Mouse (Mus musculus) forebrain, embryonic 14.5 days (tissue): ENCODE measurements at regions not wholly inside any gene's neighbourhood (a gene's known extent, or its start where the extent isn't known, plus 50 kb on each side); places are given as distances from the start of the nearest gene placed in this dataset.
A peak's percentile ranks its signal among the peaks of the same experiment; 100 is the strongest.

Source experiments
- ATAC-seq: fragments of 200-750 bp; cut with Nextera tagmentation; 2 replicates; pipeline ENCODE4 v1.8.0; 2017; ENCODE audit warnings: mild to moderate bottlenecking, moderate library complexity
- DNase-seq: peaks from one replicate; pipeline ENCODE4 v3.0.0-alpha.2; 2015; ENCODE audit warnings: low spot score
- H3K27ac ChIP-seq: fragments of 300-500 bp; sonication (generic); 2 replicates; pipeline ENCODE4 v1.5.1; 2014; ENCODE audit warnings: low read depth, mild to moderate bottlenecking, control low read depth, low read length, moderate library complexity
- H3K27me3 ChIP-seq: fragments of 300-500 bp; sonication (generic); replicated peaks from 2 replicates; pipeline ENCODE4 v1.6.1; 2014; ENCODE audit warnings: low read length, control low read depth, mixed read lengths; ENCODE audit not compliant: control insufficient read depth, insufficient read depth
- H3K36me3 ChIP-seq: fragments of 300-500 bp; sonication (generic); 2 replicates; pipeline ENCODE4 v1.6.1; 2014; ENCODE audit warnings: low read length, control low read depth; ENCODE audit not compliant: control insufficient read depth, insufficient read depth
- H3K4me1 ChIP-seq: fragments of 300-500 bp; sonication (generic); 2 replicates; pipeline ENCODE4 v1.6.1; 2014; ENCODE audit warnings: antibody characterized with exemption, low read length, control low read depth; ENCODE audit not compliant: control insufficient read depth, insufficient read depth
- H3K4me2 ChIP-seq: fragments of 300-500 bp; sonication (generic); 2 replicates; pipeline ENCODE4 v1.6.1; 2014; ENCODE audit warnings: mild to moderate bottlenecking, control low read depth, low read length
- H3K4me3 ChIP-seq: fragments of 300-500 bp; sonication (generic); 2 replicates; pipeline ENCODE4 v1.5.1; 2014; ENCODE audit warnings: low read depth, low read length, control low read depth
- H3K9ac ChIP-seq: fragments of 300-500 bp; sonication (generic); 2 replicates; pipeline ENCODE4 v1.6.1; 2014; ENCODE audit warnings: mild to moderate bottlenecking, low read length, control low read depth, moderate library complexity
- H3K9me3 ChIP-seq: fragments of 300-500 bp; sonication (generic); replicated peaks from 2 replicates; pipeline ENCODE4 v1.6.1; 2016; ENCODE audit warnings: low read length, control low read depth, mixed read lengths; ENCODE audit not compliant: control insufficient read depth
- WGBS: fragments of 180-500 bp; shearing (Covaris S2); extraction: QIAGEN DNeasy Blood & Tissue Kit; methylation state at CpG from one replicate; pipeline ENCODE4 v1.1.7; 2014; 5-methylcytosine and 5-hydroxymethylcytosine counted together

DNA sequence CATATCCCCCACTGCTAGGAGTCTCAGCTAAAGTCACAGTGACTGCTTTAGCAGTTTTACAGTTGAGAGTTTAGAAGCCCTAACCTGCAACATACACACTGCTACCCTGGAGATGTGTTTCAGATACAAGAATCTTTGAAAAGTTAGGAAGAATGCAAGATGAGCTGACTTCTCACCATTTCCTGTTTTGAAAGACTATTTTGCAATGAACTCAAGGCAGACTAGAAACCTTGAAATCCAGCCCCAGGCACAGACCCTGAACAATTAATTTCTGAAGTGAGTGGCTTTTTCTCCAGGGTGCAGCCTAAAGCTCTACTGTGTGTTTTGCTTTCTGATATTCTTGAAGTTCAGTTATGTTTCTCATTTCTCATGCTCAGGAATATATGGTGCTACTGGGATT, 440.6 kb downstream of the Nebl start:
- Histone ChIP-seq H3K36me3 (no peaks in the 10 kb centered on the region), H3K27me3 (no peaks in the 10 kb centered on the region), H3K9ac (no peak overlapping the region), H3K27ac (no peak overlapping the region), H3K4me2 (no peak overlapping the region), H3K4me1 (no peaks in the 10 kb centered on the region), H3K4me3 (no peak overlapping the region), H3K9me3 (no peaks in the 10 kb centered on the region)
- ATAC-seq: no peak
- no peak for DNase-seq

- Histone ChIP-seq H3K27me3 (no peaks in the 10 kb centered on the region), H3K4me3 (no peak overlapping the region), H3K9me3 (no peaks in the 10 kb centered on the region), H3K9ac (no peak overlapping the region), H3K27ac (no peak overlapping the region), H3K4me1 (no peaks in the 10 kb centered on the region), H3K4me2 (no peak overlapping the region), H3K36me3 (no peaks in the 10 kb centered on the region)
- ATAC-seq: no peak
- DNase-seq: no peak
- WGBS: 95% methylated on average over 1 of the region's 1 CpGs
Measured at GRCm38 (mm10) chr2:17287598-17287997, 443.7 kb downstream of the Nebl start.

GRCm38 (mm10) chr2:17249960-17250359, 481.3 kb downstream of the Nebl start:
- Histone ChIP-seq H3K27me3 (no peaks in the 10 kb centered on the region), H3K4me3 (no peak overlapping the region), H3K9ac (no peak overlapping the region), H3K9me3 (no peaks in the 10 kb centered on the region), H3K4me2 (no peak overlapping the region), H3K27ac (no peak overlapping the region), H3K36me3 (no peaks in the 10 kb centered on the region), H3K4me1 (no peaks in the 10 kb centered on the region)
- WGBS: 3% methylated on average over 2 of the region's 2 CpGs
- no peak for DNase-seq
- no peak for ATAC-seq

DNA sequence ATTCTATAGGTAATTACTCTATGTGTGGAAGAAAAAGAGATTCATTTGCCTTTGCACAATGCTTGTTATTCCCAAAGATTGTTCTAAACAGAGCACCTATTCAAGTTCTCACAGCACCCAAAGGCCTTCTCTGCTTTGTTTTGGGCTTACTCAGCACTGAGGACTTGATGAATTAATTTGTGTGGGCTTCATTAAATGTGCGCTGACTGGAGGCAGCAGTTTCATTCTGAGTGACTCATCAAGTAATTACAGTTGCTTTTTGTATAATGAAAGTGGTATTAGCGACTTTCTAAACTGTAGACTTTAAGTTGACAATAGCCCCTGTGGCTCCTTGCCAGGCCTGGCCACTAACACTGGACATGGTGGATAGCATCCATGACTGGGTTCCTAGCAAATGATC, 485.4 kb downstream of the Nebl start:
- no peaks in the 10 kb centered on the region for H3K27me3 ChIP-seq
- H3K27ac ChIP-seq: no peak overlapping the region
- no peaks in the 10 kb centered on the region for H3K36me3 ChIP-seq
- H3K9ac ChIP-seq: no peak overlapping the region
- H3K4me2 ChIP-seq: no peak overlapping the region
- DNase-seq: peak; percentile 17
- no peaks in the 10 kb centered on the region for H3K4me1 ChIP-seq
- ATAC-seq: 0 out of 2 replicates have a peak, but pooled peaks have one; percentile 42
- H3K4me3 ChIP-seq: no peak overlapping the region
- no peaks in the 10 kb centered on the region for H3K9me3 ChIP-seq
- 18% methylated on average over 2 of the region's 2 CpGs for WGBS

DNA sequence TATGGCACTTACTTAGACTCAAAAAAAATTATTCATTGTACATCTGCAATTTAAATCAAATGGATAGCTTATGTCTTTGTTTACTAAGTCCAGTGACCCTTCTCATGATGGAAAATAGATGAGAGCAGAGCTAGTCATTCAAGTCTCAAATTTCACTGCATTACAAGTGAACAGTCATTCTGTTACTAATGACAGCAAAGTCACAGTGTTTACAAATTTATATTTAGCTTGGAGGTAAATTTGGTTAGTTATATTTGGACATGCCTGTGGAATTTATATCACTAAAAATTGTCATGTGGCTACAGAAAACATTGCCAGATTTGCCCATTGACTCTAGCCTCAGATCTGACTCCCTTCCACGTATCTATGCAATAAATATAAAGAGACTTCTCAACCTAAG, 515.7 kb downstream of the Nebl start:
- H3K4me2 ChIP-seq: no peak overlapping the region
- H3K36me3 ChIP-seq: no peaks in the 10 kb centered on the region
- no peak for ATAC-seq
- H3K9me3 ChIP-seq: no peaks in the 10 kb centered on the region
- no peak overlapping the region for H3K9ac ChIP-seq
- no peaks in the 10 kb centered on the region for H3K4me1 ChIP-seq
- WGBS: 83% methylated on average over 1 of the region's 1 CpGs
- H3K4me3 ChIP-seq: no peak overlapping the region
- no peaks in the 10 kb centered on the region for H3K27me3 ChIP-seq
- DNase-seq: no peak
- H3K27ac ChIP-seq: no peak overlapping the region

DNA sequence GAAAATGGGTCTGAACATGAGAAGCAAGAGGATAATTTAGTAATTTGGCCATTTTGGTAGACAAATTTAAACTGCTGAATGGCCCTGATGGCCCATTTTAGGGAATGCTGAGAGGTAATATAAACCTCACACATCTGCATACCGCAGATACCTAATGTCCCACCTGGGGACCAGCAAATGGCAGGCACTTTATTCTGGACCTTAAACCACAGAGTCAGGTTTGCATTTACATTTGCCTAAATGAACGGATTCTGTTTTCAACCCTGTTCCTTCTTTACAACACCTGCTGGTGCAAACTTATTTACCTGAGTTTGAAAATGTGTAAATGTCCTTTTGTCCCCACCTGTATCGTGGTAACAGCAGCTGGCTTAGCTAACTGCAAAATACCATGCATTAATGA, 516.4 kb downstream of the Nebl start:
- Histone ChIP-seq H3K4me2 (no peak overlapping the region), H3K9ac (no peak overlapping the region), H3K4me1 (no peaks in the 10 kb centered on the region), H3K27ac (no peak overlapping the region), H3K27me3 (no peaks in the 10 kb centered on the region), H3K9me3 (no peaks in the 10 kb centered on the region), H3K4me3 (no peak overlapping the region), H3K36me3 (no peaks in the 10 kb centered on the region)
- DNase-seq: no peak
- 72% methylated on average over 3 of the region's 3 CpGs for WGBS
- ATAC-seq: no peak

- Histone ChIP-seq H3K9me3 (no peaks in the 10 kb centered on the region), H3K4me3 (no peak overlapping the region), H3K4me2 (no peak overlapping the region), H3K9ac (no peak overlapping the region), H3K27ac (no peak overlapping the region), H3K36me3 (no peaks in the 10 kb centered on the region), H3K27me3 (no peaks in the 10 kb centered on the region), H3K4me1 (no peaks in the 10 kb centered on the region)
- WGBS: 89% methylated on average over 4 of the region's 4 CpGs
- DNase-seq (no peak), ATAC-seq (no peak)
Measured at GRCm38 (mm10) chr2:17212566-17212965, 518.7 kb downstream of the Nebl start.

- Histone ChIP-seq H3K4me2 (no peak overlapping the region), H3K36me3 (no peaks in the 10 kb centered on the region), H3K27ac (no peak overlapping the region), H3K9me3 (no peaks in the 10 kb centered on the region), H3K4me1 (no peaks in the 10 kb centered on the region), H3K9ac (no peak overlapping the region), H3K4me3 (no peak overlapping the region), H3K27me3 (no peaks in the 10 kb centered on the region)
- DNase-seq: no peak
- ATAC-seq: no peak
Measured at GRCm38 (mm10) chr2:17211105-17211504, 520.2 kb downstream of the Nebl start.

- Histone ChIP-seq H3K27me3 (no peaks in the 10 kb centered on the region), H3K36me3 (no peaks in the 10 kb centered on the region), H3K9ac (no peak overlapping the region), H3K4me3 (no peak overlapping the region), H3K4me1 (no peaks in the 10 kb centered on the region), H3K9me3 (no peaks in the 10 kb centered on the region), H3K27ac (no peak overlapping the region), H3K4me2 (no peak overlapping the region)
- ATAC-seq (no peak), DNase-seq (no peak)
- 72% methylated on average over 3 of the region's 3 CpGs for WGBS
Measured at GRCm38 (mm10) chr2:17193611-17194010, 537.7 kb downstream of the Nebl start.

GRCm38 (mm10) chr2:17189169-17189568, 542.1 kb downstream of the Nebl start:
- Histone ChIP-seq H3K4me1 (no peaks in the 10 kb centered on the region), H3K4me2 (no peak overlapping the region), H3K9me3 (no peaks in the 10 kb centered on the region), H3K36me3 (no peaks in the 10 kb centered on the region), H3K4me3 (no peak overlapping the region), H3K27me3 (no peaks in the 10 kb centered on the region), H3K9ac (no peak overlapping the region), H3K27ac (no peak overlapping the region)
- no peak for DNase-seq
- 86% methylated on average over 4 of the region's 4 CpGs for WGBS
- ATAC-seq: no peak
